Mouse (Mus musculus) NIH3T3 (cell line): ENCODE measurements around the gene Gm4214.
"Not testable (repeated sequence)": the region's sequence is repeated elsewhere in the genome, so short reads cannot be mapped to it uniquely, and the experiment has no call there.

ENCODE experiments used
- DNase-seq: peaks from one replicate; pipeline ENCODE4 v3.0.0-alpha.2; 2012; ENCODE audit warnings: low read depth

The Gm4214 gene

DNA sequence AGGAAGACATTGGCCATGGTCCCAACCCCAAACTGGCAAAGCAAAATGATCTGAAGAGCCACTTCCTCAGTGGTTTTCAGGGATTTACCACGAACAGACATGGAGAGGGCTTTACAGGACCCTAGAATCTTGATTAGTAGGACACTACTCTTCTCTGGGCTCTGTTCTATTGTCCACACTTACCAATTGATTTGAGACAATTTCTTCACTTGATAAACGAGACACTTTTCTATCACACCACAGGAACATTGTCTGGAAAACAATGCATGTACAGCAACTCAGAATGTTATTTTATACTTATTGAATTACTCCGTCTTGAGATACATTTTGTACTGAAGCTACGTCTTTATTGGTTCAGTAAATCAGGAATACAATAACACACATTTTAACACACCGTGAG is at the start of gene Gm4214:
TSS of gene Gm4214 (minus strand) at position 101 of the 400 bp plus-strand sequence.
- DNase-seq, result not testable (repeated sequence)

DNA sequence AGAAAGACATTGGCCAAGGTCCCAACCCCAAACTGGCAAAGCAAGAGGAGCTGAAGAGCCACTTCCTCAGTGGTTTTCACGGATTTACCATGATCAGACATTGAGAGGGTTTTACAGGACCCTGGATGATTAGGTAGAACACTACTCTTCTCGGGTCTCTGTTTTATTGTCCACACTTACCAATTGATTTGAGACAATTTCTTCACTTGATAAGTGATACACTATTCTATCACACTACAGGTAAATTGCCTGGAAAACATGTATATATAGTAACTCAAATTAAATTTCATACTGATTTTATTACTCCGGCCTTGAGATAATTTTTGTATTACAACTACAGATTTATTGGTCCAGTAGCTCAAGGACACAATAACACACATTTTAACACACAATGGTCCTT is 35.4 kb upstream of the Gm4214 start, which contains the start of gene Gm4216:
TSS of gene Gm4216 (minus strand) at position 101 of the 400 bp plus-strand sequence.
- DNase-seq, result not testable (repeated sequence)
